Mouse (Mus musculus): ENCODE measurements at regions not wholly inside any gene's neighbourhood (a gene's known extent, or its start where the extent isn't known, plus 50 kb on each side); places are given as distances from the start of the nearest gene placed in this dataset.
A peak's percentile ranks its signal among the peaks of the same experiment; 100 is the strongest.

- Histone ChIP-seq H3K4me3 (replicated peaks; ENCODE audit: low read length) (no peak overlapping the region), H3K27ac (replicated peaks; ENCODE audit: low read depth, low read length) (no peak overlapping the region), H3K36me3 (ENCODE audit: control insufficient read depth, insufficient read depth, low read length) (no peaks in the 10 kb centered on the region), H3K9me3 (ENCODE audit: control insufficient read depth, low read length) (no peaks in the 10 kb centered on the region), H3K4me1 (ENCODE audit: control insufficient read depth, insufficient read depth, low read length) (0 out of 2 replicates have a peak, but pooled peaks cover 3% of the 10 kb centered on the region), H3K27me3 (ENCODE audit: control insufficient read depth, insufficient read depth, low read length) (no peaks in the 10 kb centered on the region), H3K9ac (ENCODE audit: low read depth, low read length, severe bottlenecking) (no peak overlapping the region), H3K4me2 (replicated peaks; ENCODE audit: low read depth, low read length, severe bottlenecking) (no peak overlapping the region)
- no peak for TF ChIP-seq POLR2A (IDR thresholded peaks at IDR 0.05; ENCODE audit: borderline replicate concordance, extremely low read depth, insufficient read depth, insufficient read length)
- 84% methylated on average over 11 of the region's 11 CpGs for WGBS
- DNase-seq (ENCODE audit: low spot score) = no peak
- no peak for ATAC-seq (ENCODE audit: low FRiP score, low read depth)
Measured at GRCm38 (mm10) chr3:83704559-83704958, 61.6 kb upstream of the Sfrp2 start.

DNA sequence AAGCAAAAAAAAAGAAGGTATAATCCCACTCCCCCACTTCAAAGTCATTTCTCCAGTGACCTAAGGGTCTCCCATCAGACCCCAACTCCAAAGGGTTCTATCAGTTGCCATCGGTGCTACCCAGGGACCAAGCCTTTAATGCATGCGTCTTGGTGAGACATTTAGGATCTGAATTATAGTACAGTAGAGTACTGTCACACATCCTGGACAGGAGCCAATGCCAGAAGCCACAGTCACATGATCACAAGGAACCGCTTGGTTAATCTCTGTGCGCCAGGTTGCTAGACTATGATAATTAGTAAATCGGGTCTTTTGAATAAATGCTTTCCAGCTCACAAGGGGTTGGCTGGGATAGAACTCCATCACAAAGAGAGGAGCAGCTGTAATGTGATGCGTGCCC is 60.9 kb upstream of the Sfrp2 start:
- H3K27ac ChIP-seq (replicated peaks; ENCODE audit: low read depth, low read length) = no peak overlapping the region
- ATAC-seq (ENCODE audit: low FRiP score, low read depth) (no peak), DNase-seq (ENCODE audit: low spot score) (no peak)
- no peak overlapping the region for H3K4me2 ChIP-seq (replicated peaks; ENCODE audit: low read depth, low read length, severe bottlenecking)
- no peaks in the 10 kb centered on the region for H3K27me3 ChIP-seq (ENCODE audit: control insufficient read depth, insufficient read depth, low read length)
- no peaks in the 10 kb centered on the region for H3K4me1 ChIP-seq (ENCODE audit: control insufficient read depth, insufficient read depth, low read length)
- 93% methylated on average over 6 of the region's 6 CpGs for WGBS
- no peaks in the 10 kb centered on the region for H3K36me3 ChIP-seq (ENCODE audit: control insufficient read depth, insufficient read depth, low read length)
- no peaks in the 10 kb centered on the region for H3K9me3 ChIP-seq (ENCODE audit: control insufficient read depth, low read length)
- TF ChIP-seq POLR2A (IDR thresholded peaks at IDR 0.05; ENCODE audit: borderline replicate concordance, extremely low read depth, insufficient read depth, insufficient read length) = no peak
- no peak overlapping the region for H3K9ac ChIP-seq (ENCODE audit: low read depth, low read length, severe bottlenecking)
- no peak overlapping the region for H3K4me3 ChIP-seq (replicated peaks; ENCODE audit: low read length)

GRCm38 (mm10) chr3:83706531-83707243 is 59.4 kb upstream of the Sfrp2 start:
- Histone ChIP-seq H3K27ac (replicated peaks; ENCODE audit: low read depth, low read length) (no peak overlapping the region), H3K36me3 (ENCODE audit: control insufficient read depth, insufficient read depth, low read length) (no peaks in the 10 kb centered on the region), H3K9ac (ENCODE audit: low read depth, low read length, severe bottlenecking) (no peak overlapping the region), H3K4me1 (ENCODE audit: control insufficient read depth, insufficient read depth, low read length) (peaks cover 11% of the 10 kb centered on the region), H3K27me3 (ENCODE audit: control insufficient read depth, insufficient read depth, low read length) (no peaks in the 10 kb centered on the region), H3K9me3 (ENCODE audit: control insufficient read depth, low read length) (no peaks in the 10 kb centered on the region), H3K4me3 (replicated peaks; ENCODE audit: low read length) (no peak overlapping the region), H3K4me2 (replicated peaks; ENCODE audit: low read depth, low read length, severe bottlenecking) (no peak overlapping the region)
- DNase-seq (ENCODE audit: low spot score) = peak; percentile 27
- TF ChIP-seq POLR2A (IDR thresholded peaks at IDR 0.05; ENCODE audit: borderline replicate concordance, extremely low read depth, insufficient read depth, insufficient read length) = no peak
- ATAC-seq (ENCODE audit: low FRiP score, low read depth) = no peak
- 51% methylated on average over 13 of the region's 13 CpGs for WGBS

- no peak overlapping the region for H3K9ac ChIP-seq (ENCODE audit: low read depth, low read length, severe bottlenecking)
- H3K36me3 ChIP-seq (ENCODE audit: control insufficient read depth, insufficient read depth, low read length) = no peaks in the 10 kb centered on the region
- no peaks in the 10 kb centered on the region for H3K9me3 ChIP-seq (ENCODE audit: control insufficient read depth, low read length)
- H3K27ac ChIP-seq (replicated peaks; ENCODE audit: low read depth, low read length) = no peak overlapping the region
- H3K4me2 ChIP-seq (replicated peaks; ENCODE audit: low read depth, low read length, severe bottlenecking) = no peak overlapping the region
- ATAC-seq (ENCODE audit: low FRiP score, low read depth) (no peak), DNase-seq (ENCODE audit: low spot score) (no peak)
- no peaks in the 10 kb centered on the region for H3K27me3 ChIP-seq (ENCODE audit: control insufficient read depth, insufficient read depth, low read length)
- 73% methylated on average over 7 of the region's 7 CpGs for WGBS
- TF ChIP-seq POLR2A (IDR thresholded peaks at IDR 0.05; ENCODE audit: borderline replicate concordance, extremely low read depth, insufficient read depth, insufficient read length) = no peak
- H3K4me1 ChIP-seq (ENCODE audit: control insufficient read depth, insufficient read depth, low read length) = peaks cover 11% of the 10 kb centered on the region
- no peak overlapping the region for H3K4me3 ChIP-seq (replicated peaks; ENCODE audit: low read length)
Measured at GRCm38 (mm10) chr3:83707278-83707677, 58.8 kb upstream of the Sfrp2 start.

GRCm38 (mm10) chr3:83708973-83709372 is 57.1 kb upstream of the Sfrp2 start:
- Histone ChIP-seq H3K36me3 (ENCODE audit: control insufficient read depth, insufficient read depth, low read length) (no peaks in the 10 kb centered on the region), H3K9me3 (ENCODE audit: control insufficient read depth, low read length) (no peaks in the 10 kb centered on the region), H3K4me1 (ENCODE audit: control insufficient read depth, insufficient read depth, low read length) (peaks cover 11% of the 10 kb centered on the region), H3K9ac (ENCODE audit: low read depth, low read length, severe bottlenecking) (no peak overlapping the region), H3K27me3 (ENCODE audit: control insufficient read depth, insufficient read depth, low read length) (no peaks in the 10 kb centered on the region), H3K4me2 (replicated peaks; ENCODE audit: low read depth, low read length, severe bottlenecking) (no peak overlapping the region), H3K4me3 (replicated peaks; ENCODE audit: low read length) (no peak overlapping the region), H3K27ac (replicated peaks; ENCODE audit: low read depth, low read length) (no peak overlapping the region)
- no peak for DNase-seq (ENCODE audit: low spot score)
- no peak for TF ChIP-seq POLR2A (IDR thresholded peaks at IDR 0.05; ENCODE audit: borderline replicate concordance, extremely low read depth, insufficient read depth, insufficient read length)
- 47% methylated on average over 3 of the region's 4 CpGs for WGBS
- 0 out of 2 replicates have a peak, but pooled peaks have one; percentile 28 for ATAC-seq (ENCODE audit: low FRiP score, low read depth)

Measured in limb, embryonic 14.5 days (tissue).